Mouse (Mus musculus): Measurements from ENCODE around the gene Olfr605. TPM values are rescaled to one million over a fixed set of nuclear protein-coding genes. Genes with fewer than 3 reads are reported as not detected.

Gene Olfr605
- polyA plus RNA-seq, 1 experiment from 2014 or later = not detected

Small RNAs within 50 kb of the gene (microRNA-seq; reads per million reads assigned to microRNA genes)
- not detected for gene Gm25774

Other genes starting within 250 kb of the Olfr605 start
- gene Olfr593, start 233.6 kb downstream of the Olfr605 start, polyA plus RNA-seq (2014; fragmentation: Nextera tagmentation; extraction: Ambion mirVana) = not detected in 2 replicates
- not detected in 2 replicates for gene Olfr594, start 228.4 kb downstream of the Olfr605 start, polyA plus RNA-seq (2014; fragmentation: Nextera tagmentation; extraction: Ambion mirVana)
- not detected in 2 replicates for gene Usp17ld, start 192.9 kb downstream of the Olfr605 start, polyA plus RNA-seq (2014; fragmentation: Nextera tagmentation; extraction: Ambion mirVana)
- gene Olfr596, start 139.8 kb downstream of the Olfr605 start, polyA plus RNA-seq (2014; fragmentation: Nextera tagmentation; extraction: Ambion mirVana) = not detected in 2 replicates
- gene Olfr597, start 129.1 kb downstream of the Olfr605 start, polyA plus RNA-seq (2014; fragmentation: Nextera tagmentation; extraction: Ambion mirVana) = not detected in 2 replicates
- not detected in 2 replicates for gene Olfr598, start 121.9 kb downstream of the Olfr605 start, polyA plus RNA-seq (2014; fragmentation: Nextera tagmentation; extraction: Ambion mirVana)
- not detected in 2 replicates for gene Olfr599, start 109.5 kb downstream of the Olfr605 start, polyA plus RNA-seq (2014; fragmentation: Nextera tagmentation; extraction: Ambion mirVana)
- gene Olfr600, start 95.8 kb downstream of the Olfr605 start, polyA plus RNA-seq (2014; fragmentation: Nextera tagmentation; extraction: Ambion mirVana) = not detected in 2 replicates
- gene Olfr601, start 82.8 kb downstream of the Olfr605 start, polyA plus RNA-seq (2014; fragmentation: Nextera tagmentation; extraction: Ambion mirVana) = not detected in 2 replicates
- gene Olfr603, start 59.3 kb downstream of the Olfr605 start, polyA plus RNA-seq (2014; fragmentation: Nextera tagmentation; extraction: Ambion mirVana) = not detected in 2 replicates
- gene Usp17lc, start 30.4 kb downstream of the Olfr605 start, polyA plus RNA-seq (2014; fragmentation: Nextera tagmentation; extraction: Ambion mirVana) = not detected in 2 replicates
- not detected in 2 replicates for gene Olfr606, start 3.6 kb upstream of the Olfr605 start, polyA plus RNA-seq (2014; fragmentation: Nextera tagmentation; extraction: Ambion mirVana)
- gene Olfr607, start 18.7 kb upstream of the Olfr605 start, polyA plus RNA-seq (2014; fragmentation: Nextera tagmentation; extraction: Ambion mirVana) = not detected in 2 replicates
- gene Olfr608, start 24.4 kb upstream of the Olfr605 start, polyA plus RNA-seq (2014; fragmentation: Nextera tagmentation; extraction: Ambion mirVana) = not detected in 2 replicates
- not detected in 2 replicates for gene Olfr609, start 52.6 kb upstream of the Olfr605 start, polyA plus RNA-seq (2014; fragmentation: Nextera tagmentation; extraction: Ambion mirVana)
- not detected in 2 replicates for gene Olfr610, start 66.7 kb upstream of the Olfr605 start, polyA plus RNA-seq (2014; fragmentation: Nextera tagmentation; extraction: Ambion mirVana)
- not detected in 2 replicates for gene Olfr611, start 75.4 kb upstream of the Olfr605 start, polyA plus RNA-seq (2014; fragmentation: Nextera tagmentation; extraction: Ambion mirVana)
- gene Olfr612, start 97.3 kb upstream of the Olfr605 start, polyA plus RNA-seq (2014; fragmentation: Nextera tagmentation; extraction: Ambion mirVana) = not detected in 2 replicates
- gene Olfr613, start 102.6 kb upstream of the Olfr605 start, polyA plus RNA-seq (2014; fragmentation: Nextera tagmentation; extraction: Ambion mirVana) = not detected in 2 replicates
- gene Olfr615, start 110.6 kb upstream of the Olfr605 start, polyA plus RNA-seq (2014; fragmentation: Nextera tagmentation; extraction: Ambion mirVana) = not detected in 2 replicates
- not detected in 2 replicates for gene Olfr616, start 123.7 kb upstream of the Olfr605 start, polyA plus RNA-seq (2014; fragmentation: Nextera tagmentation; extraction: Ambion mirVana)
- gene Olfr617, start 127.6 kb upstream of the Olfr605 start, polyA plus RNA-seq (2014; fragmentation: Nextera tagmentation; extraction: Ambion mirVana) = not detected in 2 replicates
- not detected in 2 replicates for gene Olfr618, start 144.7 kb upstream of the Olfr605 start, polyA plus RNA-seq (2014; fragmentation: Nextera tagmentation; extraction: Ambion mirVana)
- gene Olfr619, start 155.1 kb upstream of the Olfr605 start, polyA plus RNA-seq (2014; fragmentation: Nextera tagmentation; extraction: Ambion mirVana) = not detected in 2 replicates
- gene Olfr620, start 167.1 kb upstream of the Olfr605 start, polyA plus RNA-seq (2014; fragmentation: Nextera tagmentation; extraction: Ambion mirVana) = not detected in 2 replicates
- not detected in 2 replicates for gene Olfr622, start 197.3 kb upstream of the Olfr605 start, polyA plus RNA-seq (2014; fragmentation: Nextera tagmentation; extraction: Ambion mirVana)
- gene Olfr623, start 218.3 kb upstream of the Olfr605 start, polyA plus RNA-seq (2014; fragmentation: Nextera tagmentation; extraction: Ambion mirVana) = not detected in 2 replicates
- gene Olfr624, start 225.8 kb upstream of the Olfr605 start, polyA plus RNA-seq (2014; fragmentation: Nextera tagmentation; extraction: Ambion mirVana) = not detected in 2 replicates
- not detected in 2 replicates for gene Olfr625-ps1, start 237.3 kb upstream of the Olfr605 start, polyA plus RNA-seq (2014; fragmentation: Nextera tagmentation; extraction: Ambion mirVana)